Mouse (Mus musculus) MEL (cell line): Measurements from ENCODE around the gene Accs. TPM values are rescaled to one million over a fixed set of nuclear protein-coding genes. Genes with fewer than 3 reads are reported as not detected.

Source experiments
- DNase-seq: peaks from one replicate; pipeline ENCODE4 v3.0.0; 2011; ENCODE audit warnings: low read depth, low spot score
- H3K27ac ChIP-seq: 2 replicates; pipeline ENCODE4 v1.5.1; 2012; ENCODE audit warnings: low read depth, mild to moderate bottlenecking, control low read depth, low read length, moderate library complexity; ENCODE audit not compliant: control insufficient read depth
- H3K27me3 ChIP-seq, 2 experiments: fragments of 150-350 bp in 1 of 2; sonication (generic) in 1 of 2; 2 replicates each; pipeline ENCODE4 v1.6.1; 2012; ENCODE audit warnings: low read length in 2 of 2, mild to moderate bottlenecking in 2 of 2, improper control_type of control experiment in 1 of 2, moderate library complexity in 1 of 2; ENCODE audit not compliant: insufficient read depth in 2 of 2, control insufficient read depth in 1 of 2
- H3K36me3 ChIP-seq, 2 experiments: 2 replicates each; pipeline ENCODE4 v1.6.1; 2012 to 2014; ENCODE audit warnings: low read length in 2 of 2, improper control_type of control experiment in 1 of 2, inconsistent platforms in 1 of 2, mild to moderate bottlenecking in 1 of 2; ENCODE audit not compliant: insufficient read depth in 2 of 2, control insufficient read depth in 1 of 2
- H3K4me1 ChIP-seq, 2 experiments: fragments of 150-350 bp in 1 of 2; sonication (generic) in 1 of 2; 2 replicates each; pipeline ENCODE4 v1.6.1; 2012; ENCODE audit warnings: low read length in 2 of 2, improper control_type of control experiment in 1 of 2, mild to moderate bottlenecking in 1 of 2; ENCODE audit not compliant: insufficient read depth in 2 of 2, control insufficient read depth in 1 of 2
- H3K4me3 ChIP-seq, 2 experiments: fragments of 150-350 bp in 1 of 2; sonication (generic) in 1 of 2; 2 replicates each; pipeline ENCODE4 v1.5.1; 2012; ENCODE audit warnings: low read depth in 2 of 2, low read length in 2 of 2, mild to moderate bottlenecking in 2 of 2, moderate library complexity in 2 of 2, control low read depth in 1 of 2, improper control_type of control experiment in 1 of 2; ENCODE audit not compliant: control insufficient read depth in 1 of 2, insufficient read depth in 1 of 2
- H3K79me2 ChIP-seq: 2 replicates; pipeline ENCODE4 v1.6.1; 2012; ENCODE audit warnings: mild to moderate bottlenecking, low read length, moderate library complexity; ENCODE audit not compliant: control insufficient read depth, poor library complexity, insufficient read depth
- H3K9ac ChIP-seq: 2 replicates; pipeline ENCODE4 v1.6.1; 2012; ENCODE audit warnings: low read depth, mild to moderate bottlenecking, control low read depth, low read length, moderate library complexity; ENCODE audit not compliant: control insufficient read depth, poor library complexity, severe bottlenecking
- H3K9me3 ChIP-seq: fragments of 150-350 bp; sonication (generic); replicated peaks from 2 replicates; pipeline ENCODE4 v1.6.1; 2012; ENCODE audit warnings: mild to moderate bottlenecking, low read length, improper control_type of control experiment, moderate library complexity; ENCODE audit not compliant: insufficient read depth
- BHLHE40 ChIP-seq: IDR thresholded peaks from 2 replicates; pipeline ENCODE4 v1.6.1; 2012; ENCODE audit warnings: low read depth, mild to moderate bottlenecking, inconsistent platforms, low read length, improper control_type of control experiment, borderline replicate concordance
- CHD1 ChIP-seq: IDR thresholded peaks from 2 replicates; pipeline ENCODE4 v1.6.1; 2012; ENCODE audit warnings: low read depth, mild to moderate bottlenecking, inconsistent platforms, low read length, improper control_type of control experiment
- ETS1 ChIP-seq: IDR thresholded peaks from 2 replicates; pipeline ENCODE4 v1.6.1; 2012; ENCODE audit warnings: low read depth, mild to moderate bottlenecking, inconsistent platforms, low read length, improper control_type of control experiment, moderate library complexity
- MXI1 ChIP-seq: IDR thresholded peaks from 2 replicates; pipeline ENCODE4 v1.6.1; 2011; ENCODE audit warnings: mild to moderate bottlenecking, low read depth, low read length, improper control_type of control experiment
- MYB ChIP-seq: IDR thresholded peaks from 2 replicates; pipeline ENCODE4 v1.6.1; 2011; ENCODE audit warnings: mild to moderate bottlenecking, low read depth, low read length, improper control_type of control experiment
- MYC ChIP-seq: IDR thresholded peaks from 2 replicates; pipeline ENCODE4 v1.6.1; 2011; ENCODE audit warnings: low read depth, mild to moderate bottlenecking, low read length, improper control_type of control experiment, moderate library complexity
- POLR2AphosphoS2 ChIP-seq: IDR thresholded peaks from 2 replicates; pipeline ENCODE4 v1.6.1; 2011; ENCODE audit warnings: low read length, improper control_type of control experiment
- RCOR1 ChIP-seq: IDR thresholded peaks from 2 replicates; pipeline ENCODE4 v1.6.1; 2012; ENCODE audit warnings: low read depth, mild to moderate bottlenecking, inconsistent platforms, low read length, improper control_type of control experiment
- TCF12 ChIP-seq: IDR thresholded peaks from 2 replicates; pipeline ENCODE4 v1.6.1; 2014; ENCODE audit warnings: low read depth, mild to moderate bottlenecking, inconsistent platforms, low read length, improper control_type of control experiment, moderate library complexity
- USF2 ChIP-seq, 2 experiments: IDR thresholded peaks; 2 replicates each; pipeline ENCODE4 v1.6.1; 2011 to 2012; ENCODE audit warnings: improper control_type of control experiment in 2 of 2, low read length in 2 of 2, borderline replicate concordance in 1 of 2, inconsistent platforms in 1 of 2, low read depth in 1 of 2, mild to moderate bottlenecking in 1 of 2; ENCODE audit not compliant: insufficient read depth in 1 of 2
- ZMIZ1 ChIP-seq: IDR thresholded peaks from 2 replicates; pipeline ENCODE4 v1.6.1; 2012; ENCODE audit warnings: low read depth, mild to moderate bottlenecking, inconsistent platforms, low read length, improper control_type of control experiment, moderate library complexity
- polyA plus RNA-seq, 2 experiments: library from polyadenylated mRNA; stranded (reverse) in 1 of 2; unstranded in 1 of 2; fragments of >175 nt in 1 of 2; fragments of >200 nt in 1 of 2; gene quantifications; 2 replicates each; pipeline versions ENCODE4 v1.2.1 to v1.2.4; 2012; ENCODE audit warnings: low replicate concordance in 2 of 2, low read depth in 1 of 2; ENCODE audit not compliant: insufficient read length in 2 of 2, insufficient read depth in 1 of 2, missing spikeins in 1 of 2
- total RNA-seq: library from RNA; depleted of rRNA; stranded (reverse); fragments of 300-350 nt; gene quantifications from 2 replicates; pipeline ENCODE4 v1.2.3, GENCODE M21; 2012

Gene Accs
- total and polyA plus RNA-seq, 3 experiments, result 1.0 to 4.5 TPM; not detected in 1

GRCm38 (mm10) chr2:93888366-93888765 is 38.6 kb upstream of the Accs start:
- H3K79me2 ChIP-seq, result no peaks in the 10 kb centered on the region
- H3K4me3 ChIP-seq, result no peak overlapping the region
- H3K27me3 ChIP-seq, result no peaks in the 10 kb centered on the region; a peak in 2 of 4 replicates
- H3K4me1 ChIP-seq, result peaks cover 0 to 4% of the 10 kb centered on the region in 2 experiments; a peak in 1 of 4 replicates
- no peaks in the 10 kb centered on the region for H3K9me3 ChIP-seq
- DNase-seq, result no peak
- H3K27ac ChIP-seq, result no peak overlapping the region
- no peaks in the 10 kb centered on the region; a peak in 1 of 4 replicates for H3K36me3 ChIP-seq
- no peak overlapping the region for H3K9ac ChIP-seq
- TF ChIP-seq MXI1, result no peak
- no peak for TF ChIP-seq POLR2AphosphoS2
- TF ChIP-seq ZMIZ1, result no peak

GRCm38 (mm10) chr2:93887273-93887672 is 37.5 kb upstream of the Accs start:
- Histone ChIP-seq H3K79me2 (no peaks in the 10 kb centered on the region), H3K4me1 (peaks cover 0 to 4% of the 10 kb centered on the region in 2 experiments; a peak in 1 of 4 replicates), H3K27me3 (no peaks in the 10 kb centered on the region; a peak in 2 of 4 replicates), H3K36me3 (no peaks in the 10 kb centered on the region; a peak in 1 of 4 replicates), H3K4me3 (no peak overlapping the region), H3K9ac (no peak overlapping the region), H3K9me3 (no peaks in the 10 kb centered on the region), H3K27ac (no peak overlapping the region)
- no peak for DNase-seq
- TF ChIP-seq BHLHE40, result no peak

DNA sequence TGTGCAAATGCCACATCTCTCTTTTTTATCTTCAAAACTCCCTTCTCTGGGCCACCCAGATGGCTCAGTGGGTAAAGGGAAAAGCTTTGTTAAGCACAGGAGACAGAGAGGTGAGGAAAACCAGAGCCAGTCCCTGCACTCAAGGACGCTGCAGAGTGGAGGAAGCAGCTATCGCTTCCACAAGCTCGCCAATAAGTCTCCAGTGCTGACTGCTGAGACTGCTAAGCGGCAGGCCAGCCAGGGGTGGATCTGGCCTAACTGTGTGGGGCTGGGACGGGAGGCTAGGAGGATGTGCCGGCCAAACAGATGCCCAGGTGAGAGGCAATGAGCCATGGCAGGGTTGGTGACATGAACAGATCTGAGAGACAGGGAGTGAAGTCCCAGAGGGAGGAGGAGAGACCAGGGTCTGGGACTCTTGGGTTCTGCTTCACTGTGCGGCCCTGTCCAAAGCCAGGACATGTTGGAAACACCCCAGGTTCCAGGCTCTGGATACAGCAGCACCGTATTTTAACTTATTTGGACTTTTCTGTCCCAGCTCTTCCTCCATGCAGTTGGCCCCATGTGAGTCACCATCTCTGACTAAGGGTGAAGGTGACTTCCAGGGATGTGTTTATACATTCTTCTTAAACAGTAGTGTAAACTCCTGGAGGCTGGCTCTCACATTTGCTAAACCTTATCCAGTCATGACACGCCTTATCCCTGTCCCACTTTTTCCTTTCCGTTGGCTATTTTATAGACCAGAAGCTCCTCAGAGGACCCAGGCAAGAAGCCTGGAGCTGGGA is 36.5 kb upstream of the Accs start:
- Histone ChIP-seq H3K79me2 (no peaks in the 10 kb centered on the region), H3K4me1 (peaks cover 0 to 4% of the 10 kb centered on the region in 2 experiments; a peak in 1 of 4 replicates), H3K36me3 (no peaks in the 10 kb centered on the region; a peak in 1 of 4 replicates), H3K4me3 (no peak overlapping the region), H3K9me3 (no peaks in the 10 kb centered on the region), H3K27me3 (no peaks in the 10 kb centered on the region; a peak in 2 of 4 replicates), H3K9ac (no peak overlapping the region), H3K27ac (no peak overlapping the region)
- no peak for DNase-seq
- TF ChIP-seq TCF12 (no peak), RCOR1 (no peak), ETS1 (no peak), MYB (no peak), CHD1 (no peak), USF2 (IDR thresholded peaks at IDR 0.05; ENCODE audit: borderline replicate concordance in 1 of 2, insufficient read depth in 1 of 2, low read depth in 1 of 2, low read length in 2 of 2) (no peak), MYC (no peak)
